Mouse (Mus musculus) c-Kit-negative CD71-positive TER-119-positive erythroid progenitor cells, embryonic 14.5 days (primary cell): ENCODE measurements around the gene Map4.
"Not testable (repeated sequence)": the region's sequence is repeated elsewhere in the genome, so short reads cannot be mapped to it uniquely, and the experiment has no call there.

ENCODE experiments used
- DNase-seq: peaks from one replicate; pipeline ENCODE4 v3.0.0-alpha.2; 2013; ENCODE audit warnings: low read depth, low spot score

Gene Map4

DNA sequence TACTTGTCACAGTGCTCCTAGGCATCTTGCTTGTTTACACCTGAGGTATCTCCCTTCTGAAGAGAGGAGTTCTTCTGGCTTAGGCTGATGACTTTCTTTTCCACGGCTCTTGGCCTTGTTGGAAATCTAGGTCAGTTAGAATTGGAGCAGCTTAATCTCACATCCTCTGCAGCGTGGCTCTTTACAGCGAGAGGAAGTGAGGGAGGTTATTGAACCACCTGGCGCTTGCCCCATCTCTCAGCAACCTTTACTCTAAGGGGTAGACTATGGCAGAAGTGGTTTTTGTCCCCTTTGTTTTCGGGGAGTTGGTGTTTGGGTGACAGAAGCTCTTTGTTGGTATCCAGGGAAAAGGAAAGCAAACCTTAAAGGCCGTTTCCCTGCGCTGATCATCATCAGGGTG lies 131.1 kb downstream of the Map4 start:
- DNase-seq, result no peak

DNA sequence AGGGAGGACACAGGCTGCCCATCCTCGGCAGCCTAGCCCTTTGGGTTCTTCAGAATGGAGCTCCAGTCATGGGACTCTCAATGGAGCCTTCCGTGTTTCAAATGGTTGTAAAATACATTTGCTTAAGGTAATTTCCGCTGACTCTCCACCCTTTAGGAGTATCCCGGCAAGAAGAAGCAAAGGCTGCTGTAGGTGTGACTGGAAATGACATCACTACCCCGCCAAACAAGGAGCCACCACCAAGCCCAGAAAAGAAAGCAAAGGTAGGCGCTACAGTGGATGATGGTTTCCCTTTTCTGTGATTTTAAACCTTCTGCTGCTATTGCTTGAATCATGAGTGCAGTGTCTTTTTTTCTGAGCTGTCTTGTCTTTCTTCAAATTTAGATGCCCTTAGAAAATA lies 131.6 kb downstream of the Map4 start:
- no peak for DNase-seq

DNA sequence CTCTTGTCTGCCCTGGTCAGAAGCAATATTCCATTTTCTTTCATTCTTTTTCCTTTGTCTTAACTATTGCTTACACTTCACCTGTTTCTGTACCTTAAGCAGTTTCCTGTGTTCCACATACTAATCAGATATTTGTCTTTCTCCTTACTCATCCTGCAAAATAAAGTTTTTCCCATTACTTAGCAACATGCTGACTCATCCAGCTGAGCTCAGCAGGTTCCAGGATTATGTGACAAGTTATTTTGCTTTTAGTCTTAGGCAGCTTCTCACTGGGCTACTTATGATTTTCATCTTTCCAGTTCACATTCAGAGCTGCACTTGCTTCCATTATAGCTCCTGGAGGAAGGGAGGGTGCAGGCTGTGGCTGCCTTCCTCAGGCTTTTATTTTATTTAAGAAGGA lies 133.4 kb downstream of the Map4 start:
- no peak for DNase-seq

DNA sequence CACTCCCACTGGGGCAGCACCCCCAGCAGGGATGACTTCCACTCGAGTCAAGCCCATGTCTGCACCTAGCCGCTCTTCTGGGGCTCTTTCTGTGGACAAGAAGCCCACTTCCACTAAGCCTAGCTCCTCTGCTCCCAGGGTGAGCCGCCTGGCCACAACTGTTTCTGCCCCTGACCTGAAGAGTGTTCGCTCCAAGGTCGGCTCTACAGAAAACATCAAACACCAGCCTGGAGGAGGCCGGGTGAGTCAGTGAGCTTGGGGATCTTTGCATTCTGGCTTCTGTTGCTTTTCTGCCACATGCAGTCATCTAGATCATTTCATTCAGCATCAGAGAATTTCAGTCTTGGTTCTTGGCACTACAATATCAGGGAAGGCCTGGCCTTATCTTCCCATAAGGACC lies 137.5 kb downstream of the Map4 start:
- no peak for DNase-seq

DNA sequence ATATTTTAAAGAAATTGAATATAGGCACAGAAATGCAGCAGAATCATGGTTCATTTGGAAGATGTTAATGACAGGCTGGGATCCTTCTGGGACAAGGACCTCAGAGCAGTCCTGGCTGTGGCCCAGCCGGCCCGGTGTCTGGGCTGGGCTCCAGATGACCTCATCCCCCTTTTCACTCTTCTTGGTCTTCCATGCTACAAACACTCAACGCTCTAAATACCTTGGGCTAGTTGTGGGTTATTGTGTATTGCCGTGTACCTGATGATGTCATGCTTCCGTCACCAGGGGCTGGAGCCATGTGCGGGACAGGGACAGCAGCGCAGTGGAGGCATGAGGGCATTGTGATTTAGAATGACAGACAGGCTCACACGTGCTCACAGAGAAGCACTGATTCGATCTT lies 139.1 kb downstream of the Map4 start:
- no peak for DNase-seq

DNA sequence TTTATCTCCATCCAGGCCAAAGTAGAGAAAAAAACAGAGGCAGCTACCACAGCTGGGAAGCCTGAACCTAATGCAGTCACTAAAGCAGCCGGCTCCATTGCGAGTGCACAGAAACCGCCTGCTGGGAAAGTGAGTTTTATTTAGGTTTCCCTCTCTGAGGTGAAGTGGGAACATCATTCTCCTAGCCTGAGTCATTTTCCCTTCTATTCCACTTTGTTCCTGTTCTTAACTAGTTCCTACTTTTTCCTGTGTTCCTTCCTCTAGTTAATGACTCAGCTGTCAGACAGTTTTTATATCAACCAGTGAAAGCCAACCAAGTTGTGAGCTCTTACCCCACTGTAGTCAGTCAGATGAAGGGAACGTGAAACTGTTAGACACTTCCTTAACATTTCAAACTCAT lies 139.8 kb downstream of the Map4 start:
- DNase-seq, result no peak

DNA sequence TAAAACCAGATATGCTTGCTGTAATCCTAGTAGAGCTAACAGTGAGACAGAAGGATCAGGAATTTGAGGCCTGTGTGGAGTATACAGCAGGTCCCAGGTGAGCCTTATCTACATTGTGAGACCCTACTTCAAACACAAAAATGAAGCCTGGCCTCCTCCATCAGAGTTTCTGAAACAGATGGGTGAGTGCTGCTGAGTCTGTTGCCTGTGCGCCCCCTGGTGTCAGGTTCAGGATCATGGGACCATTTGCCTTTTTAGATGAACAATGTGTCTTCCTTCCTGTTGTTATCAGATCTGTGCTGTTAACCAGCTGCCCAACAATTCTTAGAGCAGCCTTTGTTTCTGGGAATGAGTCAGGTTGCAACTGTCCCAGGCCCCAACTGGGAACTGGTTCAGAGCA lies 140.6 kb downstream of the Map4 start:
- DNase-seq, result peak; percentile 5

DNA sequence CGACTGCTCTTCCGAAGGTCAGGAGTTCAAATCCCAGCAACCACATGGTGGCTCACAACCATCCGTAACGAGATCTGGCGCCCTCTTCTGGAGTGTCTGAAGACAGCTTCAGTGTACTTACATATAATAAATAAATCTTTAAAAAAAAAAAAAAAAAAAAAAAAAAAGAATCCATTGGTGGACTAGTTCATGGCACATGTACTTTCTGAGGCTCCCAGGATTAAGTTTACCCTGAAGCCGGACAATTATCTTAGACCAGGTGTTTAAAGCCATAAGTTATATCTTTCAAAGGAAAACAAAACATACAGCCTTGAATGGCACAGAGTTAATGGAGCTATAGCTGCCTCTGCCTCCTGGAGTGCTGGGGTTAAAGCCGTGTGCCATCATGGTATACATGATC lies 145.2 kb downstream of the Map4 start:
- DNase-seq, result not testable (repeated sequence)

DNA sequence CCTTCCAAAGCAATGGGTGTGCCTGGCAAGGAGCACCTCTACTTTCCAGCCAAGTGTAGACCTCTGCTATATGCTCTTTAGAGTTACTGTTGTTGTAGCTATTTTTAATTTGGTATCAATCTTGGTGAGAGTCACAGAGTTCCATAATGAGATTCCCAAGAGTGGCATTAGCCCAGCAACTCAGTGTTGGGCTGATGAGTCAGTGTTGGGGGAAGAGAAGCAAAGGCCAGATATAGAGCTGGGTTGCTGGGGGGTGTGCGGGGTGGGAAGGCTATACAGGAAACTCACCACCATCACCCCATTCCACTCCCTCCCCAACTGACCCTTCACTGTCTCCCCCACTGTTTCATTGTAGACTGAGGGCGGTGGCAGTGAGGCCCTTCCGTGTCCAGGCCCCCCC lies 149.8 kb downstream of the Map4 start:
- no peak for DNase-seq

DNA sequence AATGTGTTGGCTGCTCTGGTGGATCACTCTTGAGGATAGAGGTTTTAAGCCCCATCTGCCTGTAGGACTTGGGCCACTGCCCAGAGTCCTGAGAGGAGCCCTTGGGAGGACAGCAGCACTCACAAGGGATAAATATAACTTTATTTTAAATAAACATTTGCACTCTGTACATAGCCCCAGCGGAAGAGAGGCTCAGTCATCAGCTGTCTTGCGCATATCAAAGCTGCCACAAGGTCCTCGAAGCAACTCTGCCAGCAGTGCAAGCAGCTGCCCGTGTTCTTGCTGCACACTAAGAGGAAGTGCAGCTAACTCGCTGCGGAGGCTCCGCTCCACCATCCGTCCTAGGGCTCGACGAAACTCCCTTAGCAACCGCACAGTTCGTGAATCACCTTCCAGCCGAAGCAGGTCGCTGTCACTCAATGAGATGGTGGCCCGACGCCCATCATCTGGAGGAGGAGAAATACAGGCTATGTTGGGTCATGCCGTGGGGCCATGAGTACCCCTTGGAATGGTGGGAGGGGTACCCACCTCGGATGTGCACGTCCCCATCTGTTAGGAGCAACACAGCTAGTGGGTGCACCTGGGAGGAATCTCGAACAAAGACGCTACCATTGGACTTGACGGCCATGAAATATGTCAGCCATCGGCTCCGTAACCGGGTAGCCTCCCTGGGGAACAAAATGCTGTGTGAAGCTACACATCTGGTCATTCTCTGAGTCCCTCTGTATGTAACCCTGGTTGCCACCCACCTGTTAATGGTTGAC lies 153.1 kb downstream of the Map4 start:
- no peak for DNase-seq

DNA sequence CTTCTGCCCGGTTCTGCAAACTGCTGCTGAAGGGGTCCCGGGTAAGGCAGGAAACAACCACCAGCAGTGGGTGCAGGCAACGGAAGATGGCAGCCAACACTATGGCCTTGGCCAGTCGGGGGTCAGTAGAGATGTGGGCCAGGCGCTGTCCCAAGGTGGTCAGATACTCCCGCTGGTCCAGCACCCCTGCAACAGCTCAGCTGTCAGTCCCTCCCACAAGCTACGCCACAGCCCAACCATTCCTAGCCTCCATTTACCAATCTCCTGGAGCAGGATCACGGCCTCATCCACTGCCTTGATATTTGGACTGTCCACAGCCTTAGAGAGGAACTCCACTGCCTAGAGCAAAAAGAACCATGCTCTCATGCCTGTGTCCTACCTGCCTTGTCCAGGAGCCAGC lies 154.4 kb downstream of the Map4 start:
- DNase-seq, result no peak

DNA sequence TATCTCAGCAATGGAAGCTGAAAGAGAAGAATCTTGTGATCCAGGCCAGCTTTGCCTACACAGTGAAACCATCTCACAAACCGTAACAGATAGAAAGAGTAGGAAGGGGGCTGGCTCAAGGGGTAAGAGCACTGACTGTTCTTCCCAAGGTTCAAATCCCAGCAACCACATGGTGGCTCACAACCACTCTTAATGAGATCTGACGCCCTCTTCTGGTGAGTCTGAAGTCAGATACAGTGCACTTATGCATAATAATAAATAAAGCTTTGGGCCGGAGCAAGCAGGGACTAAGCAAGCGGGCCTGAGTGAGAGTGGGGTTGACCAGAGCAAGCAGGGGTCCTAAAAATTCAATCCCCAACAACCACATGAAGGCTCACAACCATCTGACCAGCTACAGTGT lies 162.0 kb downstream of the Map4 start:
- no peak for DNase-seq

DNA sequence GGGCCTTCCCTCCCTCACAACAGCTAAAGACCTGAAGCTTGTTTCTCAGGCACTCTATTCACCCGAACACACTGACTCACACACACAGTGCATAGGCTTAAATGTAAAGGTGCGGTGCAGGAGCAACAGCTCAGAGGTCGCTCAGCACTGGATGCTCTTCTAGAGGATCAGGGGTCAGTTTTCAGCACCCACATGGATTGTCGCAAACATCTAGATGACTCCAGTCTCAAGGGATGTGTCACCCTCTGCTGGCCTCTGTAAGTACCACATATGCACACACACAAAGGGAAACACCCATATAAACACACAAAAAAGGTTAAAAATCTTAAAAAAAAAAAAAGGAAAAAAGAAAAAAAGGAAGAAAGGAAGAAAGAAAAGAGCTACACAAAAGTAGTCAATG lies 163.5 kb downstream of the Map4 start:
- DNase-seq, result no peak

DNA sequence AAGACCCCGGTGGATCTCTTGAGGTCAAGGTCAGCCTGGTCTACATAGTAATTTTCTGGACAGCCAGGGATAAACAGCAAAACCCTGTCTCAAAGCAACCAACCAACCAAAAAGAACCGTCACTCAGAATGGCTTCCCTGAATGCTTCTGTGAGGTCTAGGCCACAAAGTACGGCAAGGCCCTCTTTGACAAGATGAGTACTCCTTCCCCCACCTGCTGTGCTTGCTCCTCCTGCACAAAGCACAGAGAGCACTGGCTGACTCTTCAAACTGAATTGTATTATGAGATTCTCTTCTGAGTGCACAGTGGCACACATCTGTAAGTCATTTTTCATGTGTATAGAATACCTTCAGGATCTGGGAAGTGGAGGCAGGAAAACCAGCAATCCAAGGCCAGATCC lies 166.5 kb downstream of the Map4 start:
- DNase-seq, result no peak

DNA sequence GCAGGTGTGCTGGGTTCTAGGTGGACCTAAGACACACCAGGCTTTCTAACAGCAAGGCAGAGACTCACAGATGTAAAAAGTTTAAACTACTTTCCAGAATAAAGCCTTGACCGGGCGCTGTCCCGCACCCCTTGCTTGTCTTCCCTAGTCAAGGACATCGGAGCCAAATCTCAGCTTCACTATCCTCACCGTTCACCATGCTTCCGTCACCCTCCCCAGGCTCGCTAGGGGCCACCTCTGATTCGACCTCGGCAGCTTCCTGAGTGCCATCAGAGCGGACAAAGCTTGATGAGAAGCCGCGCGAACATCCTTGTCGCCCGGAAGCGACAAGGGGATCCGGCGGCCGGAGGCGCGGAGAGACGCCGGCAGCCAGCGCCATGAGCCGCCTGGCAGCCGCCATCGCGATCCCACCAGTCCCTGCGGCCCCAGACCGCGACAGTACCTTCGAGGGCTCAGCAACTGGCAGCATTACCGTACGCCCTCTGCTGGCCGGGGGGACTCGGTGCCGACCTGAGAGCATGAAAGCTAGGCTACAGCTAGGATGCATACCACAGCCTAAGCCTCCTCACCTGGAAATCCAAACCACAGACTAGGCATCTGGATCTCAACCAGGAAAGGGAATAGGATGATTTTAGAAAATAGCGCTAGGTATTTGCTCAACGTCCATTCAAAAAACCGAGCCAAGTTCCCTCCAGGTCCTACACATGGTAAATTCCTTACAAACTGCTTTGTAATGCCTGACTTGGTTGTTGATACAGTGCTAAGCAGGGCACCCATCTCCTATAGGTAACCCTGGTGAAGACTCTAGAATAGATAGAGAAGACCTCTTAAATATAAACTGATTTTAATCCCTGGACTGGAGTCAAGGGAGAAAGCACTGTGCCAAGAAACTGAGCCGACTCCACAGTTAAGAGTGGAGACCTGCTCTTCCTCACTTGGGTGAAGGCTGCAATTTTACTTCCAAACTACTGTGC lies 169.7 kb downstream of the Map4 start:
- DNase-seq, result peak; percentile 76

DNA sequence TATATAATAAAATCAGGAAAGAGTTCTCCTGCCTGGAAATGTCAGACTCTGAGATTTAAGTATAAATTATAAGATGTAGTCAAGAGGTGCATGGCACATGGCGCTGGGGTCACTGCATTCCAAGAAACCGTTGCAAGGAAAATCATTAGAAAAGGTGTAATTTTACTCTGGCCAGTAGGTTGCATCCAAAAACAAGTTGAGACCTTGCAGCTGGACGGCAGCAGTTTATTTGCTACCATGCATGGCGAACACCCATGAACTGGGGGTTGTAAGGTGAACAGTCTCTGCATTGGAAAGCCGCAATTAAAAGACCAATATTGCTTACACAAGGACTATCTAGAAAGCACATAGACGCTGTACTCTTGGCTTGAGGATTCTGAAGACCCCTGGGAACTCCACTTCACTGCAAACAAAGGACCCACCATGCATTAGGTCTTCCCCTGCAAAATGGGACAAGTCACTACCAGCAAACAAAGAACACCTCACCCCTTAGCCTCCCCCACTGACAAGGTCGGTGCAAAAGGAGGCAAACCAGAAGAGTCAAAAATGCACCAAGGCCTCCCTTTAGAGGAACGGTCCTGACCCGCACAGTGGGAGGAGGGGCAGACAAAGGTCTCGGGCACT lies 185.2 kb downstream of the Map4 start:
- DNase-seq, result no peak

DNA sequence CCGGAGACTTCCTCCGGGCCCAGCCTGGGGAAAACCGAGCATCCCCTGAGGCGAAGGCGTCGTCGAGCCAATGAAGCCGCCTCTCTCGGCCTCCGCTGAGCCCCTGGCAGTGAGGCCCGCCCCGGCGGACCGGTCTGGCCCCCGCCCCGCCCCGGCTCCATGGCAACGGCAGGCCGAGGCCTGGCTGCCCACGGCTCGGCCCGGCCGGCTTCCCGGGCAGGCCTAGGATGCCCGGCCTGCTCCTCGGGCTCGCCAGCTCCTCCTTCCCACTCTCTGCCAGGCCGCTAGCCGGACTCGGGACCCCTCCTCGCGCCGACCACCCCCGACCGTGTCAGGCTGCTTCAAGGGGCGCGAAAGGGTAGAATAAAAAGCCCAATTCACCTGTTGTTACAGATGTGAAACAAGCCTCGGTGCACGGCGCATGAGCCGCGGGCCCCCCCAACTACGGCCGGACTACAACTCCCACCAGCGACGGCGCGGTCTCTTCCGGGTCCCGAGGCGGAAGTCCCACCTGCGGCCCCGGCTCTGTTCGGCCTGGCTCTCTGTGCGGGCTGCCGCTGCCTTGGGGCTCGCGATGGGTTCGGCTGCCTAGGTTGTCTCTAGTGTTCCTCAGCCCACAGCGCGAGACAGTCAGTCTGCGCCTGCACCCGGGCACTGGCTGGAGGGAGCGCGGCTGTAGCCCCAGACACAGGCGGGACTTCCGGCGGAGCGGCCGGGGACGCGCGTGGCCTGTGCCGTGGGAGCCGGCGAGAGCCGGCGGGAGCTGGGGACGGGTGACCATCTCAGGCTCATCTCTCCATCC lies 185.9 kb downstream of the Map4 start, which contains the start of gene Smarcc1:
Smarcc1 (plus strand) TSS at position 732 of the 802 bp plus-strand sequence.
- peak; percentile 64 for DNase-seq

DNA sequence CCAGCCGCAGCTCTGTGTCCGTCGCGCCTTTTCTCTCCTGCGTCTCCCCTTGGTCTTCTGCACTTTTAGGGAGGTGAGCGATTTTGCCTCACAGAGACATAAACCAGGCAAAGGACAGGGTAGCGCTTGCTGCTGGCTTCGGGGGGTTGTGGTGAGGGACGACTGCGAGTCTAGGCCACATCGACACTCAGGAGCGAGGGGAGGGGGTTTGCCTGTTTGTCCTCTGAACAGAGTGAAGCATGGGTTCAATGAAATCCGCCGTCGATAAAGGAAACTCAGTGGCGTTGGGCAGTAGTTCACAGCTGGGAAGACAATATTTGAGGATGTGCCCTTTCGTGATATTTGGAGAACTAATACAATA lies 186.5 kb downstream of the Map4 start, which contains the start of gene Dhx30:
Dhx30 (minus strand) TSS at position 52 of the 361 bp plus-strand sequence.
- no peak for DNase-seq

DNA sequence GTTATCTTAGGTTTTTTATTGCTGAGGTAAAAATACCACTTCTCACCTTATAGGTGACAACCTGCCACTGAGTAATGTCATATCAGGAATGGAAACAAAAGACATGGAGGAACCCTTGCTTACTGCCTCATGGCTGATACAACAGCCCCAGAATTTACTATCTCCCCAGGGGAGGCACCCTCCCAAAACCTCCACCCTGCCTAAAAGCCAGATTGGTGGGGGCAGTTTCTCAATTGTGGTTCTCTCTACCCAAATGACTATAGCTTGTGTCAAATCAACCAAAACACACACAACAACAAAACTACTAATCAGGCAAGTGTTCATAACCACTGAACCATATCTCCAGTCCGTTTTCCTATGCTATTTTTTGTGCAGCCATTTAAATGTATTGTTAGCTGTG lies 187.0 kb downstream of the Map4 start:
- no peak for DNase-seq

DNA sequence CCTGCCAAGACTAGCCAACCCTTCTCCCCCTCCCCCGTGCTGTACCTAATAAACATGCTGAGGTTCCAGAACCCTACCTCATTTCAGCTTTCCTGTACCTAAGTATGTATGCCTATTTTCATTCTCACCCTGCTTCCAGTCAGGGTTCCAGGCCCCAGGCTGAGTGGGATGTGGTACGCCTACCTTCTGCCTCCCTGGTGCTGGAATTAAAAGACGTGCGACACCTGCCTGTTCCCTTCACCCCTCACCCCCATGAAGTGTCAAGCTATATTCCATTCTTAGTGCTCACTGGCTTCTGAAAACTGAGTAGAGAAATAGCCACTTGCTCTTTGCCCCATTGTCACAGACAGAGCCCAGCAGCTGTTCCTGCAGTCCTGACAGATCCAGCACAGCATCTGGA lies 190.2 kb downstream of the Map4 start:
- DNase-seq, result no peak

DNA sequence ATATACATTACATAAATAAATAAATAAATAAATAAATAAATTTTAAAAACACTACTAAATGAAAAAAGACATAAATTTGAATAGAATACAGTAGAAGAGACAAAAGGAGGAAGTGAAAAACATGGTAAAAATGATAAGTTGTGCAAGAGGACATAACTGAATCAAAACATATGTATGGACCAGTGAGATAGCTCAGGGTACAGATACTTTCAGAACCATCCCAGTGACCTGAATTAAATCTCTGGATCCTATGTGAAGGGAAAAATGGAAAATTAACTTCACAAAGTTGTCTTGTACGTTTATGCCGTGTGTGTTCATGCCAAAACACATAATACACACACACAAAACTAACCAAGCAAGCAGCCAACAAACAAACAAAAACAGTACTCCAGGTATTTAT lies 192.1 kb downstream of the Map4 start:
- DNase-seq, result no peak
